Mouse (Mus musculus) thymus, postnatal 36 days (tissue): ENCODE measurements around the gene Selenov.
A peak's percentile ranks its signal among the peaks of the same experiment; 100 is the strongest.
"Not testable (repeated sequence)": the region's sequence is repeated elsewhere in the genome, so short reads cannot be mapped to it uniquely, and the experiment has no call there.

Source experiments
- DNase-seq, 2 experiments: peaks; one replicate each; pipeline ENCODE4 v3.0.0; 2022; ENCODE audit warnings: mixed read lengths in 2 of 2

The Selenov gene

GRCm38 (mm10) chr7:28290165-28290564, 821 bp downstream of the Selenov start:
- no peak for DNase-seq

- DNase-seq, result peak; percentile 22 to 54
These were observed 10.4 kb downstream of the Selenov start for GRCm38 (mm10) chr7:28280630-28281029.

GRCm38 (mm10) chr7:28278279-28278652, 12.7 kb downstream of the Selenov start:
- DNase-seq, result no peak

GRCm38 (mm10) chr7:28277615-28278278, 13.2 kb downstream of the Selenov start, which contains the start of gene Eid2b:
TSS of gene Eid2b (plus strand) at chr7:28277739.
- DNase-seq, result peak; percentile 94

GRCm38 (mm10) chr7:28277237-28277614, 13.8 kb downstream of the Selenov start:
- DNase-seq, result no peak

- DNase-seq, result no peak
These were observed 19.2 kb downstream of the Selenov start for GRCm38 (mm10) chr7:28271761-28272160.

- no peak for DNase-seq
These were observed 21.6 kb downstream of the Selenov start for GRCm38 (mm10) chr7:28269355-28269754.

- no peak for DNase-seq
These were observed 22.4 kb downstream of the Selenov start for GRCm38 (mm10) chr7:28268576-28268975.

- DNase-seq, result peak; percentile 35 to 42
These were observed 22.9 kb downstream of the Selenov start for GRCm38 (mm10) chr7:28268042-28268531.

- peak; percentile 67 to 77 for DNase-seq
These were observed 23.6 kb downstream of the Selenov start, which contains the start of gene Eid2 for GRCm38 (mm10) chr7:28267129-28268041. TSS of gene Eid2 (plus strand) at chr7:28267881.

GRCm38 (mm10) chr7:28265391-28265790, 25.6 kb downstream of the Selenov start:
- no peak for DNase-seq

GRCm38 (mm10) chr7:28263786-28264185, 27.2 kb downstream of the Selenov start:
- peak; percentile 59 to 66 for DNase-seq

GRCm38 (mm10) chr7:28262861-28263260, 28.1 kb downstream of the Selenov start:
- DNase-seq, result no peak

- no peak for DNase-seq
These were observed 35.5 kb downstream of the Selenov start for GRCm38 (mm10) chr7:28255476-28255875.

- no peak for DNase-seq
These were observed 36.4 kb downstream of the Selenov start for GRCm38 (mm10) chr7:28254591-28254990.

- no peak for DNase-seq
These were observed 39.0 kb downstream of the Selenov start for GRCm38 (mm10) chr7:28251976-28252375.

GRCm38 (mm10) chr7:28248957-28249356, 42.0 kb downstream of the Selenov start:
- DNase-seq, result no peak

- not testable (repeated sequence) for DNase-seq
These were observed 47.0 kb downstream of the Selenov start for GRCm38 (mm10) chr7:28243943-28244342.
